Mouse (Mus musculus) central nervous system, embryonic 14 days (tissue): Measurements from ENCODE around the gene Mphosph6. TPM values are rescaled to one million over a fixed set of nuclear protein-coding genes. Genes with fewer than 3 reads are reported as not detected.

Source experiments
- polyA plus RNA-seq: library from polyadenylated mRNA; depleted of rRNA; stranded (reverse); fragments of >200 nt; gene quantifications from 2 replicates; pipeline ENCODE4 v1.2.3, GENCODE M21; 2012; rRNA removed

The Mphosph6 gene
- polyA plus RNA-seq: 29.9 and 32.1 TPM in 2 replicates

DNA sequence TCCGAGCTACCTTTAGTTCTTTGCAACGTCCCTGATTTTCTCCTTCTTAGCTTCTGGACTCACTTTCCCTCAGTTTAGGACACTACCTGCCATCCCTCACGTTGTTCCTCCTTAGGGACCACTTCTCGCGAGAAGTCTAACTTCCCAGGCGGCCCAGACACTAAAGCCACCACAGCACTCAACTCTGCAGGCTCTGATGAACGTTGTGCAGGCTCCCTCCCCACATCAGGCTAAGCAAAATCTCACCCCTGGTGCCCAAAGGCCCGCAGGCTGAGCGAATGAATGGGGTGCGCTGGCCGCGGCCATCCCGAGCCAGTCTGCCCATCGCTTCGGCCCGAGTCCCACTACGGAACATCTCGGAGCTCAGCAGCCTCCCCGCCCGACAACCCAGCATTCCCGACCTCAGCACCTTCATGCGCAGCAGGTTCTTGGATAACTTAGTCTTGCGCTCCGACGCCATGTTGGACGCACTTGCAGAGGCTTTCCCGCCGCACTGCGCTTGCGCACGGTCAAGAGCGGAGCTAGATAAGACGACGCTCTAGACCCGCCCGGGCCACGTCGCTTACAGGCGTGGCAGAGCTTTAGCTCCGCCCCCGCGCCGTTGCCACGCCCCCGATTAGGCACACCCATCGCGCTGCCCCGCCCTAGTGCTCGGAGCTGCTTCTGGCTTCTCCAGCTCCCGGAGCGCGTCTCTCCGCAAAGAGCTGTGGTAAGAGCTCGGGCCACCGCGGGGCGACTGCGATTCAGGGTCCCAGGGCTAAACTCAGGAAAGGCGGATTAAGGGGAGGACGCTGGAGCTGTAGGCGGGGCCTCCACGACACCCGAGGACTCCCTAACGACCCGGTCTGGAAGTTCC is at the start of gene Mphosph6:
Mphosph6 (minus strand) TSS at position 501 of the 856 bp plus-strand sequence.

Other genes with a start within 250 kb of the Mphosph6 start
- 1.6 and 1.9 TPM in 2 replicates for gene Sdr42e1, start 128.3 kb downstream of the Mphosph6 start, polyA plus RNA-seq
- 0.05 TPM in 1 of 2 replicates, not detected in the other for gene Hsd17b2, start 100.0 kb downstream of the Mphosph6 start, polyA plus RNA-seq